Mouse (Mus musculus) liver, postnatal 0 days (tissue): ENCODE results near the gene Akt2.

Experiments
- CTCF ChIP-seq: sonication (generic); IDR thresholded peaks from 2 replicates; pipeline ENCODE4 v1.5.1; 2016; ENCODE audit warnings: antibody characterized with exemption, low read depth
- EP300 ChIP-seq: IDR thresholded peaks from 2 replicates; pipeline ENCODE4 v1.6.1; 2016; ENCODE audit warnings: antibody characterized with exemption, low read depth, mild to moderate bottlenecking

DNA sequence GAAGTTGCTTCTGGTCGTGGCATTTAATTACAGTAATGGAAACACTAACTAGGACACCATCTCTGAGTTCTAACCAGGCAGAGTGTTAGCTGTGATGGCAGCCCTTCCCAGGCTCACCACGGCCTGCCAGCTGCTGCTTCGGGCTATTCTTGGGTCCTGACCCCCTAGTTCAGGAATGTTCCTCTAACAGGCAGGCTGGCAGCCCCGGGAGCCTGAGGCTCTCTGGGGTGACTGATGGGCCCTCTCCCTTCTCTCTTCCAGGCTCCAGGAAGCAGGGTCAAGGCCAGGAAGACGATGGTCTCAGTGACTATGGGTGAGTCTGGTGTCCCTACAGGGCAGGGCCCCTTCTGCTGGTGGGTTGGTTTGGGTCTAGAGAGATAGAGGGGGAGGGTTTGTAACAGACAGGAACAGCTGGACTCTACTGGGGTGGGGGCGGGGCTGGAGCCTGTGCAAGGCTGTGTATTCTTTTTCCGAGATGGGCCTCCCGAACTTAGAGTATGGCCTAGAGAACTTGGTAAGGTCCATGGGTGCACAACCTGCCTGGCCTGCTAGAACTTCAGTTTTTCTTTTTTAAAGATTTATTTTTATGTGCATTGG is 31.0 kb upstream of the Akt2 start:
- TF ChIP-seq CTCF (no peak), EP300 (no peak)
